Mouse (Mus musculus) kidney, embryonic 15.5 days (tissue): ENCODE data around the gene Arl15. TPM values are rescaled to one million over a fixed set of nuclear protein-coding genes. Genes with fewer than 3 reads are reported as not detected.

ENCODE experiments used
- ATAC-seq: fragments of 200-750 bp; cut with Nextera tagmentation; replicated peaks from 2 replicates; pipeline ENCODE4 v1.8.0; 2017; ENCODE audit warnings: moderate TSS enrichment; ENCODE audit not compliant: low FRiP score
- H3K27ac ChIP-seq: fragments of 300-500 bp; sonication (generic); 2 replicates; pipeline ENCODE4 v1.5.1; 2015; ENCODE audit warnings: mild to moderate bottlenecking, inconsistent platforms
- H3K27me3 ChIP-seq: fragments of 300-500 bp; sonication (generic); 2 replicates; pipeline ENCODE4 v1.6.1; 2015; ENCODE audit warnings: inconsistent platforms
- H3K36me3 ChIP-seq: fragments of 300-500 bp; sonication (generic); 2 replicates; pipeline ENCODE4 v1.6.1; 2015; ENCODE audit warnings: inconsistent platforms
- H3K4me1 ChIP-seq: fragments of 300-500 bp; sonication (generic); 2 replicates; pipeline ENCODE4 v1.6.1; 2015; ENCODE audit warnings: inconsistent platforms
- H3K4me2 ChIP-seq: fragments of 300-500 bp; sonication (generic); 2 replicates; pipeline ENCODE4 v1.6.1; 2015; ENCODE audit warnings: moderate library complexity, mild to moderate bottlenecking, inconsistent platforms
- H3K4me3 ChIP-seq: fragments of 300-500 bp; sonication (generic); replicated peaks from 2 replicates; pipeline ENCODE4 v1.5.1; 2015; ENCODE audit warnings: mild to moderate bottlenecking, inconsistent platforms
- H3K9ac ChIP-seq: fragments of 300-500 bp; sonication (generic); 2 replicates; pipeline ENCODE4 v1.6.1; 2015; ENCODE audit warnings: mild to moderate bottlenecking, inconsistent platforms
- H3K9me3 ChIP-seq: fragments of 300-500 bp; sonication (generic); replicated peaks from 2 replicates; pipeline ENCODE4 v1.6.1; 2016; ENCODE audit warnings: inconsistent platforms
- WGBS: fragments of 180-500 bp; shearing (Covaris S2); methylation state at CpG from one replicate; pipeline ENCODE4 v1.1.7; 2015; ENCODE audit warnings: mixed read lengths; 5-methylcytosine and 5-hydroxymethylcytosine counted together
- polyA plus RNA-seq: library from polyadenylated mRNA; unstranded; fragments of >200 nt; fragmentation: Nextera tagmentation; extraction: Ambion mirVana; gene quantifications from 2 replicates; pipeline ENCODE4 v1.2.1, GENCODE M21; 2015

Arl15 gene
- 13.8 and 14.1 TPM in 2 replicates for polyA plus RNA-seq

GRCm38 (mm10) chr13:113794039-113794704 lies at the start of gene Arl15:
Gene Arl15 (plus strand): TSS chr13:113794505.
- H3K4me2 ChIP-seq: peak within 1 kb of the TSS; percentile 73
- no peaks in the 10 kb centered on the region for H3K9me3 ChIP-seq
- H3K27ac ChIP-seq: peak within 1 kb of the TSS; percentile 95
- H3K4me3 ChIP-seq: peak within 1 kb of the TSS; percentile 88
- H3K27me3 ChIP-seq: no peaks in the 10 kb centered on the region
- WGBS: under 1% methylated on average over 48 of the region's 49 CpGs
- peaks cover 23% of the 10 kb centered on the region for H3K4me1 ChIP-seq
- peak within 1 kb of the TSS; percentile 93 for H3K9ac ChIP-seq
- peak; percentile 99 for ATAC-seq
- no peaks in the 10 kb centered on the region for H3K36me3 ChIP-seq

GRCm38 (mm10) chr13:113745301-113745700 lies 49.0 kb upstream of the Arl15 start:
- no peaks in the 10 kb centered on the region for H3K4me1 ChIP-seq
- no peaks in the 10 kb centered on the region for H3K36me3 ChIP-seq
- H3K27ac ChIP-seq: no peak overlapping the region
- WGBS: 48% methylated on average over 2 of the region's 2 CpGs
- no peak overlapping the region for H3K9ac ChIP-seq
- no peaks in the 10 kb centered on the region for H3K27me3 ChIP-seq
- no peak overlapping the region for H3K4me3 ChIP-seq
- H3K9me3 ChIP-seq: no peaks in the 10 kb centered on the region
- no peak for ATAC-seq
- H3K4me2 ChIP-seq: no peak overlapping the region

DNA sequence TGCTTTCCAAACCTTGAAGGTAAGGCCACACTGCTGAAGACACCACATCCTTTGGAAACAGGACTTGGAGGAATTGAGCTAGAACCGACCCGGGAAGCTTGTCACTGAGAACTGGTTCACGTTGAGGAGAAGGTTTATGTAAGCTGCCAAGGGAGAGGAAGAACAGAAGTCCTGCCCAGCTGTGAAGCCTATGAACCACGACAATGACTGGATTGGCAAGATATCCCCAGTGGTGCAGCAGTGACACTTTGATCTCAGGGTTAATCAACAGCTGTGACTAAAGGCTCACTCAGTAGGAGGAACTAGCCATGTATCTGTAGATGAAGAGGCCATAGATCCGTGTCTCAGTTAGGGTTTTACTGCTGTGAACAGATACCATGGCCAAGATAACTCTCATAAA lies 43.5 kb upstream of the Arl15 start:
- ATAC-seq: no peak
- Histone ChIP-seq H3K36me3 (no peaks in the 10 kb centered on the region), H3K4me3 (no peak overlapping the region), H3K4me1 (peaks cover 7% of the 10 kb centered on the region), H3K9ac (no peak overlapping the region), H3K4me2 (no peak overlapping the region), H3K27ac (no peak overlapping the region), H3K9me3 (no peaks in the 10 kb centered on the region), H3K27me3 (no peaks in the 10 kb centered on the region)
- WGBS: 60% methylated on average over 5 of the region's 5 CpGs

- Histone ChIP-seq H3K36me3 (no peaks in the 10 kb centered on the region), H3K27me3 (no peaks in the 10 kb centered on the region), H3K9ac (no peak overlapping the region), H3K27ac (peak overlapping the region; percentile 64), H3K9me3 (no peaks in the 10 kb centered on the region), H3K4me2 (no peak overlapping the region), H3K4me1 (peaks cover 8% of the 10 kb centered on the region), H3K4me3 (no peak overlapping the region)
- 40% methylated on average over 9 of the region's 9 CpGs for WGBS
- peak; percentile 81 for ATAC-seq
Observed at GRCm38 (mm10) chr13:113754731-113755689, 39.3 kb upstream of the Arl15 start.

DNA sequence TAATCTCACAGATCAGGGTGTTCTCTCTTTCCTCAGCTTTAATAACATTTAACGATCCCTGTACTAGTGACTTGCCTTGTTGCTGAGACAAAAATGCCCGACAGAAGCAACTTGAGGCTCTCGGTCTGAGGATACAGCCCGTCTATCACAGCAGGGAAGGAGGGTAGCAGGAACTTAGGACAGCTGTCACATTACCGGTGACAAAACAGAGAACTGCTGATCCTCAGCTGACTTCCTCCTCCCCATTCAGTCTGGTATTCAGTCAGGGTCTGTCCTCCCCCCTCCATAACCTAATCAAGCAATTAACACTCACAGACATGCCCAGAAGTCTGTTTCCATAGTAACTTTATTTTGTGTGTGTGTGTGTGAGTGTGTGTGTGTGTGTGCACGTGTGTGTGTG lies 38.5 kb upstream of the Arl15 start:
- Histone ChIP-seq H3K4me3 (no peak overlapping the region), H3K36me3 (no peaks in the 10 kb centered on the region), H3K9me3 (no peaks in the 10 kb centered on the region), H3K4me2 (no peak overlapping the region), H3K27ac (no peak overlapping the region), H3K9ac (no peak overlapping the region), H3K4me1 (peaks cover 8% of the 10 kb centered on the region), H3K27me3 (no peaks in the 10 kb centered on the region)
- 0 out of 2 replicates have a peak, but pooled peaks have one; percentile 58 for ATAC-seq
- 45% methylated on average over 6 of the region's 6 CpGs for WGBS

DNA sequence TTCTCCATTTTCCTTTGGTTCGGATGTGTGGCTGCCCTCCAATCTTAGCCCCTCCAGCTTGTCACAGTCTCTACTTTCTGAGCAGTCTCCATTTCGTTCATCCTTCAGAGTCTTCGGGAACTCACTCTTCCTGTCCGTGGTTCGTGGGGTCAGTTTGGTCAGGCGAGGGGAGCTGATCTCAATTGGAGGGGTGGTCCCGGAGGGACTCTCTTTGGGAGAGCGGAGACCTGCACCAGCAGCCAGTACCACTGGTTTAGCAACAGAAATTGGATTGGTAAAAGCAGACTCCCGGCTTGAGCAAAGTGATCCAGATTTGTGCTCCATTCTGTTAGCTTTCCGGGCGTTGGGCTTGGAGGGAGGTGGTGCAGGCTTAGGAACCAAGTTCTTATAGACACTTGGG lies 32.6 kb upstream of the Arl15 start:
- ATAC-seq: no peak
- no peaks in the 10 kb centered on the region for H3K36me3 ChIP-seq
- 93% methylated on average over 11 of the region's 11 CpGs for WGBS
- no peaks in the 10 kb centered on the region for H3K9me3 ChIP-seq
- H3K4me2 ChIP-seq: no peak overlapping the region
- no peak overlapping the region for H3K9ac ChIP-seq
- H3K27me3 ChIP-seq: no peaks in the 10 kb centered on the region
- H3K27ac ChIP-seq: no peak overlapping the region
- no peaks in the 10 kb centered on the region for H3K4me1 ChIP-seq
- H3K4me3 ChIP-seq: no peak overlapping the region

- no peak overlapping the region for H3K4me3 ChIP-seq
- no peak for ATAC-seq
- no peak overlapping the region for H3K4me2 ChIP-seq
- no peak overlapping the region for H3K27ac ChIP-seq
- no peaks in the 10 kb centered on the region for H3K4me1 ChIP-seq
- no peaks in the 10 kb centered on the region for H3K36me3 ChIP-seq
- no peak overlapping the region for H3K9ac ChIP-seq
- no peaks in the 10 kb centered on the region for H3K27me3 ChIP-seq
- WGBS: 89% methylated on average over 14 of the region's 14 CpGs
- H3K9me3 ChIP-seq: no peaks in the 10 kb centered on the region
Observed at GRCm38 (mm10) chr13:113762766-113763516, 31.4 kb upstream of the Arl15 start.

DNA sequence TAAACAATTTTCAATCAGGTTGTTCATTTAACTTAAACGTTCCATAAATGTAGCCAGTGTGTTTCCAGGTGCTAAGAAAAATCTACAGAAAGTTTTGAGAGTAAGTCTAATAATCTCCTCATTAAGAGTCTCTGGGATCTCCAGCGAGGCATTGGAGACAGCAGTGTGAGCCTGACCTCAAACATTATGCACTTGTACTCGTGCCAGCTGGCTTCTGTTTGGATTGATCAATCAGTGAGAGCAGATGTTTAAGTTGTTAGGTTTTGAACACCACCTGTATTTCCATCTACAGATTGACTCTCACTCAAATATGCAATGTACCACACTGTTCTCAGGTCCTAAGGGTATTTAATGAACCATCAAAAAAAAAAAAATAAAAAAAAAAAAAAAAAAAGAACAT lies 28.9 kb upstream of the Arl15 start:
- H3K4me1 ChIP-seq: no peaks in the 10 kb centered on the region
- H3K27me3 ChIP-seq: no peaks in the 10 kb centered on the region
- no peak overlapping the region for H3K4me2 ChIP-seq
- H3K9me3 ChIP-seq: no peaks in the 10 kb centered on the region
- H3K9ac ChIP-seq: no peak overlapping the region
- ATAC-seq: no peak
- H3K36me3 ChIP-seq: no peaks in the 10 kb centered on the region
- H3K27ac ChIP-seq: no peak overlapping the region
- no peak overlapping the region for H3K4me3 ChIP-seq
- WGBS: 56% methylated on average over 3 of the region's 3 CpGs

GRCm38 (mm10) chr13:113769829-113770228 lies 24.5 kb upstream of the Arl15 start:
- 86% methylated on average over 3 of the region's 3 CpGs for WGBS
- Histone ChIP-seq H3K27ac (no peak overlapping the region), H3K36me3 (no peaks in the 10 kb centered on the region), H3K27me3 (no peaks in the 10 kb centered on the region), H3K4me3 (no peak overlapping the region), H3K4me1 (no peaks in the 10 kb centered on the region), H3K9ac (no peak overlapping the region), H3K9me3 (no peaks in the 10 kb centered on the region), H3K4me2 (no peak overlapping the region)
- no peak for ATAC-seq

- Histone ChIP-seq H3K9ac (no peak overlapping the region), H3K27me3 (no peaks in the 10 kb centered on the region), H3K9me3 (no peaks in the 10 kb centered on the region), H3K4me3 (no peak overlapping the region), H3K27ac (no peak overlapping the region), H3K4me2 (no peak overlapping the region), H3K4me1 (no peaks in the 10 kb centered on the region), H3K36me3 (no peaks in the 10 kb centered on the region)
- WGBS: 93% methylated on average over 5 of the region's 5 CpGs
- no peak for ATAC-seq
Observed at GRCm38 (mm10) chr13:113770340-113770739, 24.0 kb upstream of the Arl15 start.

DNA sequence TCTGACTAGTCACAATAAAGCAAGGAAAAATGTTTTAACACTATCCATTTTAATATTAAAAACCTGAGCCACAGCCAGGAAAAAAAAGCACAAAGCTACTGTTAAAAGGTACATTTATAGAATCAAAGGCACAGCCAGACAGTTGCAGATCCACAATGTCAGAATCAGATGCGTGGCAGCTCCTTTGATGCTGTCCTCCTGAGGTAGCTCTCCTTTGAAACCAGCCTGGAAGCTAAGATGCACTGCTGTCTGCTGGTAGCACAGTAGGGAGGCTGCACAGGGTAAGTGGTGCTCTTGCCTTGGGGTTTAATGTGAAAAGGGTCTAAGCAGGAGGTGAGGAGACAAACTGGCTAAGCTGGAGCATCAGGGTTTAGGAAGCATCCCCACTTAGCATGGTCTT lies 23.0 kb upstream of the Arl15 start:
- ATAC-seq: no peak
- Histone ChIP-seq H3K27ac (no peak overlapping the region), H3K36me3 (no peaks in the 10 kb centered on the region), H3K9me3 (no peaks in the 10 kb centered on the region), H3K9ac (no peak overlapping the region), H3K4me3 (no peak overlapping the region), H3K4me2 (no peak overlapping the region), H3K4me1 (no peaks in the 10 kb centered on the region), H3K27me3 (no peaks in the 10 kb centered on the region)
- 39% methylated on average over 1 of the region's 1 CpGs for WGBS

DNA sequence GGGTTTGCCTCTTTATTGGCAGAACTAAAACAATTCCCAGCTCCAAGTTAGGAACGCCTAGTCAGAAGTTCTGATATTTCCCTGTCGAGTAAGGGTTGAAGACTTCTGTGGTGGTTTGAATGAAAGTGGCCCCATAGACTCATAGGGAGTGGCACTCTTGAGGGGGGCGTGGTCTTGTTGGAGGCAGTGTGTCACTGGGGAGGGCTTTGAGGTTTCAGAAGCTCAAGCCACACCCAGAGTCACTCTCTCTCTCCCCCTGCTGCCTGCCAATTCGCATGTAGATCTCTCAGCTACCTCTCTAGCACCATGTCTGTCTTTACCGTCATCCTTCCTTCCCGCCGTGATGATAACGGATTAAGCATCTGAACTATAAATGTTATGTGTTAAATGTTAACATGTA lies 19.5 kb upstream of the Arl15 start:
- WGBS: 86% methylated on average over 8 of the region's 8 CpGs
- no peak overlapping the region for H3K9ac ChIP-seq
- ATAC-seq: no peak
- no peaks in the 10 kb centered on the region for H3K36me3 ChIP-seq
- H3K4me3 ChIP-seq: no peak overlapping the region
- H3K27me3 ChIP-seq: no peaks in the 10 kb centered on the region
- H3K27ac ChIP-seq: no peak overlapping the region
- no peaks in the 10 kb centered on the region for H3K4me1 ChIP-seq
- H3K4me2 ChIP-seq: no peak overlapping the region
- H3K9me3 ChIP-seq: no peaks in the 10 kb centered on the region
